Mouse (Mus musculus): ENCODE measurements around the gene Stim2. TPM values are rescaled to one million over a fixed set of nuclear protein-coding genes. Genes with fewer than 3 reads are reported as not detected.

The Stim2 gene
- total RNA-seq, 2 experiments from 2014 or later = 50.8 to 58.0 TPM

DNA sequence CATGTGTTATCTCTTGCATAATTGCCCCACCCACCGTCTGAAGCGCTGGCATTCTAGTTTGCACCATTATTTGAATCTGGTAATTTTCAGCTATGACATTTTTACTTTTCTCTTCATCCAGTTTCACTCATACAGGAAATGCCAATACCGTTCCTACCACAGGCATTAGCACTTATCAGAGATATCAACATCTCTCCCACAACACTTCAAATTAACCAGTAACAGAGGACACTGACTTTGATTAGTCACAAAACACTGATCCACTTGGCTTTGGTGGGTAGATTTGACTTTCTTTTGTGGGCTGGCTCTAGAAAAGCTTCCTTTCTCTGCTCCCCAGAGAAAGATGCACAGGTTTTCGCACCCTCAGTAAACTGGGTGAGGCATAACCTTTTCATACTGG, 3.7 kb upstream of the Stim2 start:
- no peak for DNase-seq

DNA sequence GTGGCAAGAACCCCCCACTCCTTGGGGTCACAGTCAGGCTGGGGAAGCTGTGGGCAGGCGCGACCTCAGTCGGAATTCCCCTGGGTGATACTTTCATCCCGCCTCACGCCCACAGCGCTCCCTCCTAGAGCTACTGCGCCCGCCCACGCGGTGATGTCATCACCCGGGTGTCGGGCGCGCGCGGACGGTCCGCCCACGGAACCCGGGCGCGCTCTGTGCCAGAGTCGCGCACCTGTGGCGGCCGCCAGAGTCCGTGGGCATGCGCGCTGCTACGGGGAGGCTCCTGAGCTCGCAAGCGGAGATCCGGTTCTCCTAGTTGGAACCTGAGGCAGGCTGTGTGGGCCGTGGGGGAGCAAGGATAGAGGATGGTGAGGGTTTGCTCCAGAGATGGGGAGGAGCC, 3.0 kb upstream of the Stim2 start:
- DNase-seq = peak; percentile 77

- no peak for DNase-seq
Measured at GRCm38 (mm10) chr5:53996822-53997221, 1.5 kb upstream of the Stim2 start.

DNA sequence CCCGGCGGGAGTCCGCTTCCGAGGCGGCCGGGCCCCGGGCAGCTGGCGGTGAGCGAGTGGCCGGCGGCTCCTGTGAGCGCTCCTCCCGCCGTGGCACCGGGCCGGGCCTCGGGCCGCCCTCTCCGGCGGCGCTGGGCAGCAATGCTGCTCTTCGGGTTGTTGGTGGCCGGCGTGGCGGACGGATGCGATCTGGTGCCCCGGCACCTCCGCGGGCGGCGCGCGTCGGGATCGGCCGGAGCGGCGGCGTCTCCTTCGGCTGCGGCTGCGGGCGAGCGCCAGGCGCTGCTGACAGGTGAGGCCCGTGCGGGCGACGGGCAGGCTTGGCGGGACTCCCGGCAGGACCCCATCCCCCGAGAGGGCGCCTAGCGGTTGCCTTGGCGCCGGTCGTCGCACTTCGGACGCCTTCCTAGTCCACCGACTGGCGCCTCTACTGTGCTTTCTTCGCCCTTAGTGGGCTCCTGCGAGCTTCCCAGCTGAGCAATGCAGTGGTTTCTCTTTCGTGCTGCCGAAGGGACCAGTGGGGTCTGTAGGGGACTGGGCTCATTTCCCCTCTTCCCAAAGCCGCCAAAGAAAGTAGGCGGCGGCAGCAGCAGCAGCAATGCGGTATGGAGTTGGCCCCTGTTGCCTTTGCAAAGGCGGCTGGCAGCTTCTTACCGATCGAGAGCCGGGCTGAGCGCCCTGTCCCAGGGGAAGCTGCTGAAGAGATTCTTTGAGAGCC, 603 bp downstream of the Stim2 start:
- DNase-seq = peak; percentile 71

DNA sequence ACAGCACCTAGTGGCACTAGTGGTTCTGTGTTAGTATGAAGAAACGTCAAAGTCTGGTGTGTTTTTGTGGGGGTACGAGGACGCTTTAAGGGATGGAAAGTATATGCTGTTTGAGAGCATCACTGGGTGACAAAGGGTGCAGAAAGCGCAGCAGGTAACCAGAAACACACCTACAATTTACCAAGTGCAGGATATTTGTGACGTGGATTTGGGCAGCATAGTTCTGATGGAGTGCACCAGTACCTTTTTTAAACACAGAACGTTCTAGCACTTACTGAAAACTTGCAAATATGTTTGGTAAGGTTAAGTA, 1.1 kb downstream of the Stim2 start:
- no peak for DNase-seq

GRCm38 (mm10) chr5:53999831-54000230, 1.5 kb downstream of the Stim2 start:
- DNase-seq = no peak

DNA sequence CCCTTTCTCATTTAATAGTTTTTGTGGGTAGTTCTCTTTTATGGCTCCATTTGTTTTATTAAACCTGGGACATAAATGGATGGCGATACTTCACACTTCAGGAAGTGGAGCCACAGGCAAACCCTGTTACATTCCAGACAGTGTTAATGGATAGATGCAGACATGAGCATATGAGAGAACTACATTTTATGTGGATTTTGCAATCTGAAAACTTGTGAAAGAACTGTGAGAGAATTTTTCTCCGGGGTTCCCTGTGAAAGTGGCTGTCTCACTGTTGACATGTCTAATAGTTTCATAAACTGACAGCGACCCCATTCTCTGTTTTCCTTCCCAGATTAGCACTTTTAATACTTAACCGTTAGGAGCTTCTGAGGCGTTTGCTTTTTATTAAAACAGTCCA, 2.7 kb downstream of the Stim2 start:
- DNase-seq = no peak

- DNase-seq = no peak
Measured at GRCm38 (mm10) chr5:54005111-54005864, 7.0 kb downstream of the Stim2 start.

- DNase-seq = no peak
Measured at GRCm38 (mm10) chr5:54005865-54006225, 7.5 kb downstream of the Stim2 start.

DNA sequence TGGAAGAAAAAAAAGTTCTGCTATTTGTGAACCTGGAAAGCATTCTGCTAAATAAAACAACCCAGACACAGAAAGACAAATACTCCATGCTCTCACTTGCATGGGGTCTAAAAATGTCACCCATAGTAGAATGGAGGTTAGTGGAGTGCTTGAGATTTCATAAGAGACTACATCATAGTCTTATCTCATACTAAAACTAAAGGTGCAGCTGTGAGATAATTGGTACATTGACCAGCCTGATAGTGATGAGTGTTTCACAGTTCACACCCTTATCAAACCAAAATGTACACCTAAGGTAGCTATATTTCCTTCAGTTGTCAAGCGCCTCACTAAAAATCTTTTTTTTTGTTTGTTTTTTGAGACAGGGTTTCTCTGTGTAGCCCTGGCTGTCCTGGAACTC, 8.5 kb downstream of the Stim2 start:
- DNase-seq = no peak

- no peak for DNase-seq
Measured at GRCm38 (mm10) chr5:54007617-54008016, 9.3 kb downstream of the Stim2 start.

DNA sequence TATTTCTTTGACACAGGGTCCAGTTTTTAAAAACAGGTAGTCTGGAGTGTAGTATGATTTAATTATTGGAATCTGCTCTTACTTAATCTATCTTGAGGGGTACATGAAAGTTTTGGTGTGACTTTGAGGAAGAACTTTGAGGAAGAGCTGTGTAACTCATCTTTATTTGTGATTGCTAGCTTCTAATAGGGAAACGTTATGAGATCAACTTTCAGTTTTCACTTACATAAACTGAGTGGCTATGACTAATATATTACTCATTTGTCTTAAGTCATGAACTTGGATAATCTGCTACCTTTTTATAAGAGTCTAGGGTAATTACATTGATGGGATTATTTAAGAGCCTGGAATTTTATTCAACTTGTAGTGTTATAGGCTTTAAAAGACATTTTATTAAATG, 15.0 kb downstream of the Stim2 start:
- no peak for DNase-seq

DNA sequence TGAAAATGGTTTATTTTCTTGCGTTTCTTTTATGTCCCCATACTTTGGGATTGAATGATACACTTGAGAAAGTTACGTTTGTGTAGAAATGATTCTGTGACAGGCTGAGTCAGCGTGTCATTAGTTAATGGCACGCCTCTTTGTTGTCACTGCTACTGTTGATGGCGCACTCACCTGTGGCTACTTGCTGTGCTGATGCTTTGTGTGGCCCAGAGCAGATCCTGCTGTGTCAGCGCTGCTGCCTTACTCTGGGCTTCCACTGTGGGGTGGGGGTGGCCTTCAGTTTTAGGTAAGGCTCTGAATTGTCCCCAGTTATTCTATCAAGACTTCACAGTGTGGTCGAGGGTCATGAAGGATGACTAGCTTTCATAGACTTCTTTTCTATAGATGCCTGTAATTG, 18.8 kb downstream of the Stim2 start:
- DNase-seq = no peak

DNA sequence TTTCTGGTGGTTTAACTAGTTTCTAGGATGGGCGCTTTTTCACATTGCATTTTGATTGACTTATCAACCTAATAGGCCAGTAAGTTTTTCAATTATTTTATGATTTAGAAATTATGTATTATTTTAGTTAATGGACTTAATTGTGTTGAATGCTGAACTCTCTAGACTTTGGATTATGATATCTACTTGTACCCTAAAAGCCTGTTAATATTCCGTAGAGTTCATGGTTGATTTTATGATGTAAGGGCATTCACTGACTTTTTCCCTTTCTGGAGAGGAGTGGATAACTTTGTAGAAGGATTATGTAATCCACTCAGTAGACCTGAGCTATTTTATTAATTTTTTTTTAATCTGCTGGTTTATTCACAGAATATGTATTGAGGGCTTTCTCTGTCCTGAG, 20.6 kb downstream of the Stim2 start:
- DNase-seq = no peak

- DNase-seq = no peak
Measured at GRCm38 (mm10) chr5:54019546-54019945, 21.2 kb downstream of the Stim2 start.

DNA sequence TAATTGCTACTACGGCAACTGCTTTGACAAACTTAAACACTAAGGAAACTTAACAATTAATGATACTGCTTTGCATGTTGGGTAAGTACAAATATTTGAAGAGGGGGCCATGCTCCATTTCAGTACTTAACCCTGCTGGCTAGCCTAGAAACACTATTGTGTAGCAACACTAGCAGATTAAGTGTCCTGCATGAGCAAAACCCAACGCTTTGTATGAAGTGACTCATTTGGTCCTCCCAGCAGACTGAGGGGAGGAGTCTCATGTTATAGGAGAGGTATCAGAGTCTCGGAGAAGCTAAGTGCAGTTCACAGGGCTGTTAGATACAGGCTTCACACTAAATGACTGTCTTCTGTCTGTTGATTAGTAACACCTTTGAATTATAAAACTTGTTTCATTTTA, 26.3 kb downstream of the Stim2 start:
- DNase-seq = no peak

- no peak for DNase-seq
Measured at GRCm38 (mm10) chr5:54025630-54026029, 27.3 kb downstream of the Stim2 start.

DNA sequence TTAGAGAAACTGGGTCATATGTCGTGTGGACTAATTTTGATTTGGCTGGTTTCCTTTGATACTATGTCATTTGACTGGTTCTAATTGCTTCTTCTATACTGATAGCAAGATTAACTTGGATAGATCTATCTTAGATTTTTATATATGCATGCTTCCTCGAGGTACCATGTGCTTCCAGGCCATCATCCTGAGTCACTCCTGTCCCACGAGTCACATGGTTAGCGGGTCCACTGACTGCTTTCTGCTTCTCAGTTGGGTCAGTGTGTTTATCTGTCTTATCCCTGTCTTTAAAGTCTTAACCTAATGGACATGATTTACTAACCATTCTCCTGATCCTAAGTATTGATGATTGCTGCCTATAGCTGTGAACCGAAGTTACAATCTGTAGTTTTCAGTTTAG, 34.9 kb downstream of the Stim2 start:
- DNase-seq = no peak

DNA sequence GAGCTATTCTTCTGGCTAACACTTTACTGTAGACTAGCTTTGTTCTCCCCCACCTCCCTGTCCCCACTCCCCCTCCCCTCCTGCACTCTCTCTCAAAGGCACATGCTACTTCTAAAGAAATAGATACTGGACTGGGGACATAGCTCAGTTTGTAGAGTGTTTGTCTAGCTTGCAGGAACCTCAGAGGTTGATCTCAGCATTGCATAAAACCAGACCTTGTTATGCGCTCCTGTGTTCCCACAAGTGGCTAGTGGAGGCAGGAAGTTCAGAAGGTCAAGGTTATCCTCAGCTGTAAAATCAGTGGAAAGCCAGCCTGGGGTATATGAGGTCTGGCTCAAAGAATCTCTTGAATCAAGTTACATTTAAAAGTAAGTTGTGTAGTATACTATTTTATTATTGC, 36.4 kb downstream of the Stim2 start:
- DNase-seq = no peak

- DNase-seq = no peak
Measured at GRCm38 (mm10) chr5:54038615-54039014, 40.3 kb downstream of the Stim2 start.

DNA sequence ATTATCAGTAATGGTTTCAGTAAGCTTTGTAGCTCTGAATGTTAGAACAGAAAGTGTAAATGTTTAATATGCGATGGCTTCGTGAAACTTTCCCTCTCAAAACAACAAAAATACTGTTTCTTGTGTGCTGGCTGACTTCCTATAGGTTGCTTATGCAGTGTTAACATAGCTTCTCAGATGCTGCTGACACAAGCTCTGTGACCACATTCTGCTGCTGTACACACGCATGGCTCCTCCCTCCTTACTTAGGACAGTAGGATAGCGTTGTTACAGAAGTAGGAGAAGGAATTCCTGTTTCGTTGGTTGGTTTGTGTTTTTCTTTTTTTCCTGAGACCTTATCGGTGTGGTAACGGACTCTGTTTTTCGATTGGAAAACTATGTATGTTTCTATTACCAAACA, 42.2 kb downstream of the Stim2 start:
- DNase-seq = no peak

- DNase-seq = no peak
Measured at GRCm38 (mm10) chr5:54042013-54042412, 43.7 kb downstream of the Stim2 start.

DNA sequence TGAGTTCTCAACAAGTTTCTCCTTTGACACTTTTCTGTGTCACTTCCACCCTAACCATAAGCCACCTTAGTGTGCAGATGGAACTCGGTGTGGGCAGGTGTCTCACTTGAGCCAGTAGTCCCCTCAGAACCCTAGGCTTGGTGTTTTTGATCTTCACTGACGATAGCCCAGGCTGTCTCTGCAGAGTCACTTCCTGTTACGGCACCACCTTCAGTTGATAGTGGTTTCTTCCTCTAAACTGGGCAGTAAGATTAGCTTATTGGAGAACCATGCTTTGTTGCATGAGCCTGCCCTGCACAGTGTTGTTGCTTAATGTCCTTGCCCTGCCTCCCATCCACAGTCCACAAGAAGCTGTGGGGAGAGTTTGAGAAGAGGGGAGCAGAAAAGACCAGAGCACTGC, 47.2 kb downstream of the Stim2 start:
- DNase-seq = no peak

DNA sequence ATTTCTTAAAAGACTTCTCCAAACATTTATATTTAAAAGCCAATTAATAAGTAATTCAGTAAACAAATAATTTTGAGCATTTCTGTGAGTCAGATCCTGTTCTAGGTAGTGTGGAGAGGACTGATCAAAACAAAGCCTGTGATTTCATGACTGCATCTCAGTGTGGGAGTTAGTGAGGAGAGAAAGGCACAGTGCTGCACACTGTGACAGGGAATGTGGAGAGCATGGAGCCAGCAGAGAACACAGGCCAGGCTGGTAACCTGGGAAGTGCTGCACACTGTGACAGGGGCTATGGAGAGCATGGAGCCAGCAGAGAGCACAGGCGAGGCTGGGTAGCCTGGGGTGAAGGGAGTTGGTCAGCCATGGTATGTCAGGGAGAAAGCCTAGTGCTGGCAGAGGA, 48.1 kb downstream of the Stim2 start:
- no peak for DNase-seq

Data from gastrocnemius, postnatal 10 days (tissue).